Mouse (Mus musculus): ENCODE data around the gene Erich3.

Gene Erich3

DNA sequence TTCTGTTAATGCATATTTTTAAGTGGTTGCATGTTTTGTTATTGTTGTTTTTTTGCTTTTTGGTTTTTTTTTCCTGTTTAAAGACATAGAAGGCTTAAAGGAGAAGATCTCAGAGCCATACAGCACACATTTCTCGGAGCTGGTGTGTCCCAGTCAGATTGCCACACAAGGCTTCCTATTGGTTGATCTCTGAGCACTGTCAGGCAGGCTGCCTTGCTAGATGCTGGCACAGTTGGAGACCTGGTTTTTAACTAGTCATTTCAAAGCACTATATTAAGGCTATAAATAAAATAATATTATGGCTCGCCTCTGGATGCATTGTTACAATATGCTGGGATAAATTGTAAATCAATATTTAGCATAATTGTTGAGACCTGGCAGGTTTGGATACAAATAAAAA is 18.9 kb downstream of the Erich3 start:
- DNase-seq (ENCODE audit: low spot score), result no peak

- DNase-seq (ENCODE audit: low spot score), result no peak
Measured at GRCm38 (mm10) chr3:154683667-154684066, 20.0 kb downstream of the Erich3 start.

DNA sequence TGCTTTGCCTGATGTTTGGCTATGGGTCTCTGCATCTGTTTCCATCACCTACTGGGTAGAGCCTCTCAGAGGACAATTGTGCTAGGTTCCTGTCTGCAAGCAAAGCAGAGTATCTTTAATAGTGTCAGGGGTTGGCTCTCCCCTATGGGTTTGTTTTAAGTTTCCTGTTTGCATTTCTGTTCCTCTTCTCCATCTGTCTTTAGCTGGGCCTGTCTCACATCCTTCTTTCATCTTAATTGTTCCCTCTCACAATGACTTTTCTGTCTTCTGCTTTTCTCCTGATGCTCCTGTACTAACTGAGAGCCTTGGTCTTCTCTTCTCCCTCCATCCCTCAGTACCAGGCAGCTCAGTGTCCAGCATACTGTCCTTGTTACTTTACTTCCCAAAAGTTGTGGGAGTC is 26.6 kb downstream of the Erich3 start:
- DNase-seq (ENCODE audit: low spot score), result no peak

DNA sequence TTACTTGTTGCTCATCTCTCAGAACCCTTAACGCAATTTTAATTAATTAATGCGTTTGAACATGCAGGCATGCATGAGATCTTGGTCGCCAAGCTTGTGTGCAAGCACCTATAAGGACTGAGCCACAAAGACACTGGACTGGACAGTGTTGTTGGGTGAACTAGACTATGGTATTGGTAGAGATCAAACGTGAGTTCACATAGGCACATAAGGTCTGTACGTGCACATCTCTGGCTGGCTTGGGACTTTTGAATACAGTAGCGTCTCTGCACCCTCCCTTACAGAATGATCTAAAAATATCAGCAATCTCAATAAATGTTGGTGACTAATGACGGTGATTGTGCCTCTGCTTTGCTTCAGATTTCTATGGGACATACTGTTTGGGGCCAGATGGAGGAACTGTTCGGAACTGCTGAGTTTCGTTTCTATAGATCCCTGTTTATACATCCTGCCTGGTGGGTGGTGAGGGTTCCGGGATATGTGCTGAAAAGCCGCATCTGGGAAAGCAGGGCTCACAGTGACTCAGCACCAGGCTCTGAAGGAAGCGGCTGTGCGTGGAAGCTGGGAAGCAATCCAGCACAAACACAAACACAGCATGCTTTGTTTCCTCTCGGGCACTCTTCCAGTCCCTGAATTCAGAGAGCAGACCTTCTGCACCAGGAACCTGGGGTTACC is 28.4 kb downstream of the Erich3 start:
- DNase-seq (ENCODE audit: low spot score), result peak; percentile 89

DNA sequence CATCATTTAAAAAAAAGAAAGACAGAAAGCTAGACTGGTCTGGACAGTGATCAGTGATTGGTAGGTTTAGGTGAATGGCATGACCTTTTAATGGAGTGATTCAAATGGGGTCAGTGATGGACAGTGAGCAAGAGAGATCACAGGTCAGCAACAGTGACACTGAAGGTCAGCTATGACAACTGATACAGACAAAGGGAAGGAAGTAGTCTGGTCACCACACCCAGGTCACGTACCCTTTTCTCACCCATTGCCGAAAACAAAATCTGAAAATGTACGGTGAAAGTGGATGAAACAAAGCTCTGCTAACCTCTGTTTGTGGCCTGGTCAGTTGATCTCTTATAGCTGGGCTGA is 28.9 kb downstream of the Erich3 start:
- no peak for DNase-seq (ENCODE audit: low spot score)

GRCm38 (mm10) chr3:154693902-154694301 is 30.2 kb downstream of the Erich3 start:
- DNase-seq (ENCODE audit: low spot score), result no peak

DNA sequence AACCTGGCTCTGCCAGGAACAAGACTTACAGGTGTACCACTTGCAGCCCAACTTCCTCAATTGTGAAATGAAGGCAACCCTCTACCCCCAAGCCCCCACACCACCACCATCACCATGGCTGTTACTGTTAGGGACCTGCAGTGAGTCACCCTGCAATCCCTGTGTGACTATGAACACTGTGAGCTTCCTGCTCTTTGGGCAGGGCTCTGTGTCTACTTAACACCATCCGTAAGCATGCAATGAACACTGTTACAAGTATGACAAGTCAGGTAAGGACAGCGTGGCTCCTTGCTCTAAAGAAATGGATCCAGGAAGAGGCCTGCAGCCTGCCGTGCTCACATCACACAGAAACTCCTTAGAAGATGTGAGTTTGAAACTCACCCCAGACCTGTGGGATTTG is 33.0 kb downstream of the Erich3 start:
- no peak for DNase-seq (ENCODE audit: low spot score)

- DNase-seq (ENCODE audit: low spot score), result no peak
Measured at GRCm38 (mm10) chr3:154698907-154699306, 35.2 kb downstream of the Erich3 start.

DNA sequence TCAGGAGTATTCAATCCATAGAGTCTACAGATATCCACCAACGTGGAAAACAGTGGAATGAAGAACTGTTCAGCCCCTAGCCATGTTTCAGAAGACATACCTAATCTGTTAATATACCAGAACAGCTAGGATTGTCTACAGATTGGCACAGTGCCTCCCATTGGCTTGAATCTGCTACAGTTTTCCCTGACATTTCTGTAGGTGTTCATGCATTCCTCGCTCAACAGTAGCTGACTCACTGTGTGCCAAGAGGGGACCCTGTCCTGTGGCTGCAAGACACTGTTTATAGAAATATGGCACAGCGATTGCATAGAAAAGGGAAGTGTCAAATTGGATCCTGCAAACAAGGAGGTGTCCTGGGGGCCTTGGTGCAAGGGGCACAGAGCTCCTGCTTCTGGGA is 36.6 kb downstream of the Erich3 start:
- DNase-seq (ENCODE audit: low spot score), result no peak

DNA sequence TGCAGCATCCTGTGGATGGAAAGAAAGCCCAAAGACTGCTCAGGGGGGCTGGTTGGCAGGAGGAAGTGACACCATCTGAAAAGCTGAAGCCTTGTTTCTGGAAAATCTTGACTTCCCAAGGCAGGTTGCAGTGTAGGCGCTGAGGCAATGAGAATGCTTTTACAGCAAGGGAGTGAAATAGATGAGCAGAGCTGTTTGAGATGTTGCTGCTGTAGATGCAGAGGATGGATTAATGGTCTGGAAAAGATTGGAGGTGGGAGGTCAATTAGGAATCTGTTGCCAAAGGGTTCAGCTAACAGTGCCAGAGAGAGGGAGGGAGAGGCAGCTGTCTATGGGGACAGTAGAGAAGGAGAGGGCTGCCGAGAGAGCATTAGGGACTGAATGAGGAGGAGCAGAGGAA is 37.1 kb downstream of the Erich3 start:
- no peak for DNase-seq (ENCODE audit: low spot score)

- DNase-seq (ENCODE audit: low spot score), result no peak
Measured at GRCm38 (mm10) chr3:154704755-154705154, 41.1 kb downstream of the Erich3 start.

DNA sequence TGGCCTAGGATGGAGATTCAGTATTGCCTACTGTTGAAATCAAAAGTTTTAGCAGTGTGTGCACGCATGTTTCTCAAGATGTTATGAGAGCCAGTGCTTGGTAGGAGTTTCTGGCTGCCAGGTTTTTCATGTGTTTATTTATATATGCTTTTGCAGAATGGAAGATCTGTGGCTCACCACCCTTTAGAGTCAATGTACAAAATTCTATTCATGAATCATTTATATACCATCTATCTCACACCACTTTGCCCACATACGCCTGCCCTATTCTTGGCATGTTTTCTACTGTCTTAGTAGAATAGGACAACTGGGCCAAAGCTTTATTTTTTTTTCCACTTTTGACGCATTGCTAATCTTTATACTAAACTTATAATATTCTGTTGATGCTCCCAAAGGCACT is 44.5 kb downstream of the Erich3 start:
- DNase-seq (ENCODE audit: low spot score), result no peak

GRCm38 (mm10) chr3:154723198-154723597 is 59.5 kb downstream of the Erich3 start:
- DNase-seq (ENCODE audit: low spot score), result no peak

- DNase-seq (ENCODE audit: low spot score), result no peak
Measured at GRCm38 (mm10) chr3:154731431-154731830, 67.8 kb downstream of the Erich3 start.

GRCm38 (mm10) chr3:154741496-154741895 is 77.8 kb downstream of the Erich3 start:
- DNase-seq (ENCODE audit: low spot score), result no peak

DNA sequence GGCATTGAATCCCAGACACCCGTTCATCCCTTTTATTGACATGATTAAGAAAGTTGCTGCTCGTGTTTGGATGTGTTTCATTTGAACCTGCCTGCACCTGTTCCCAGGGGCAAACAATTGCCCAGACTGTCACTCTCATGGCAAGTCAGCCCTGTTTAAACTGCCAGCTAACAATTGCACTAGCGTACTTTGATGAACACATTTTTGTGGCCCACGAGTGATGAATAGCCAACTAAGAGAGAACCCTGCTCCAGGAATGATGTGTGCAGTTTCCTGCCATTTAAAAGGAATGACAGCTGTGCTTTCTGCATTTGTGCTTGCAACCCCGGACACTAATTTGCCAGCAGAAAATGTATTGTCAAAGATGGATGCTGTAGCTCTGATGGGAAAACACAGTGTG is 79.3 kb downstream of the Erich3 start:
- no peak for DNase-seq (ENCODE audit: low spot score)

DNA sequence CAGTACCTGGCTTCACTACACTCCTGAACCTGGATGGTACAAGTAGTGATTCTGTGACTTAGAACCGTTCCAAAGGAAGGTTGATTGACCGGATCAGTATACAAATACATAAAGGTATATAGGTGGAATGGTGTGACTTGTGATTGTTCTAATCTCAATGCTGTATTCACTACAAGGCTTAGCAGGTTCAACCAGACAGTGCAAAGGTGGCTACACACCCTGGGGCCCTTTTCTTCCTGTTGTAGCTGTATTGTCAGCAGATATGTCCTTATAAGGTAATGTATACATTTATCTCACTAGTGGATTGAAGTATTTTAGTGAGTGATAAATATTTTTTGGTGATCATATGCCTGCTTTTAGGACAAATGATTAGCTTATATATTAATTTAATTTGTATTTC is 80.7 kb downstream of the Erich3 start:
- DNase-seq (ENCODE audit: low spot score), result no peak

DNA sequence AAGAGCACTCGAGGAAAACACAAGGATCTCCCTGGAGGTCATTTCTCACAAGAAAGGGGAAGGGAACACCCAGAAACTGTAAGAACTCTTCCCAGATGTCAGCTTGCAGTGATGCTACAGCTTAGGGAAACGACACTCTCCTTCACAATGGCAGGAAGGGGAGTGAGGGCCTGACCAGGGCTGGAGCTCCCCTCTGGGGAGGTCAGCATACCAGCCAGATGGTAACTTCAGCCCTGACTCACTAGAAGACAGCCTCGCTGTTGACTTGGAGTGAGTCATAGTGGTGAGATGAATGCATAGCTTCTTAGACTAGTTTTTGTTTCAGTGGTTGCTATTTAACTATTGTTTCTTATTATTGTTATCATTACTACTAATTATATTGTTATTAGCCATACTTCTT is 90.8 kb downstream of the Erich3 start:
- DNase-seq (ENCODE audit: low spot score), result no peak

- no peak for DNase-seq (ENCODE audit: low spot score)
Measured at GRCm38 (mm10) chr3:154755225-154755624, 91.6 kb downstream of the Erich3 start.

- no peak for DNase-seq (ENCODE audit: low spot score)
Measured at GRCm38 (mm10) chr3:154758089-154758488, 94.4 kb downstream of the Erich3 start.

- DNase-seq (ENCODE audit: low spot score), result no peak
Measured at GRCm38 (mm10) chr3:154761108-154761507, 97.4 kb downstream of the Erich3 start.

DNA sequence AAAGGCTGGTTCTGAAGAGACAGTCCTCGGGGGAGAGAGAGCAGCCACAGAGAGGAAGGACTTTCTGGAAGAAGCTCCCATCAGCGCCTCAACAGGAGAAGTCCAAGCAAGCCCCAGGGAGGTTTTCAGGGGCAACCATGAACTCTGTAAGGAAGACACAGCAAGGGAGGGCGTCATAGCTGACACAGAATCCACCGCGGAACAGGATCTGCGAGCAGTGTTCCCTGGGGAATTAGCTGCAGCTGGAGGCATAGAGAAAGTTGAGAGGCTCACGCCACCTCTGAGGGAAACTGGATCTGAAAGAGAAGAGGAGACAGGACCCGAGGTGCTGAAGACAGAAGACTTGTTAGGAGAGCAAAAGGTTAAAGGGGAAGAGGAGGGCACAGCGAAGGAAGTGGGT is 99.7 kb downstream of the Erich3 start:
- DNase-seq (ENCODE audit: low spot score), result no peak

GRCm38 (mm10) chr3:154764115-154764514 is 100.5 kb downstream of the Erich3 start:
- no peak for DNase-seq (ENCODE audit: low spot score)

- DNase-seq (ENCODE audit: low spot score), result no peak
Measured at GRCm38 (mm10) chr3:154766321-154766720, 102.7 kb downstream of the Erich3 start.

GRCm38 (mm10) chr3:154771651-154772050 is 108.0 kb downstream of the Erich3 start:
- no peak for DNase-seq (ENCODE audit: low spot score)

Measured in MN1 (cell line).